Mouse (Mus musculus) ES-Bruce4 (cell line): Measurements from ENCODE around the gene Olfr695.

Experiments
- CTCF ChIP-seq: IDR thresholded peaks from one replicate; pipeline ENCODE4 v1.8.1; 2011; ENCODE audit warnings: low read depth, low read length
- EP300 ChIP-seq: IDR thresholded peaks from 2 replicates; pipeline ENCODE4 v1.6.1; 2011; ENCODE audit warnings: low read depth, low read length; ENCODE audit not compliant: insufficient read depth
- POLR2A ChIP-seq: IDR thresholded peaks from one replicate; pipeline ENCODE4 v1.8.1; 2011; ENCODE audit warnings: low read length; ENCODE audit not compliant: insufficient read depth

DNA sequence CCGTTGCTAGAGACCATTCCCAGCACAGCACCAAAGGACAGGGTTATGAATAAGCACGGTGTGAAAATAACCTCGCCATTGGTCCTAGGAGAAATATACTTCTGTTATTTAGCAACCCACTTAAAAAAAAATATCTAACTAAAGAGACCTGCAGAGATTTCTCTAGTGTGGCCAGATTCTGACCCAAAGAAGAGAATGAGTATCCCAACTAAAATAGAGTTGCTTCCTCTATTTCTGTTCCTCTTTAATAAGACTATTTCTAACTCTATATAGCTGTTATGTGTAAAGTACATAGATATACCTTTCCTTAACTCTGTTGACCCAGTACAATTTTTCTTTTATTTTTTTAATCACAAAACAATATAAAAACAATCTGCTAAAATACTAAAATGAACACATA, 23.2 kb downstream of the Olfr695 start:
- TF ChIP-seq CTCF = no peak
- no peak for TF ChIP-seq POLR2A
- TF ChIP-seq EP300 = no peak
